Mouse (Mus musculus) B cell, adult 2 months (primary cell): ENCODE measurements around the gene Bmp3.
A peak's percentile ranks its signal among the peaks of the same experiment; 100 is the strongest.

ENCODE experiments used
- DNase-seq, 2 experiments: peaks; one replicate each; pipeline ENCODE4 v3.0.0; 2022

Bmp3 gene

DNA sequence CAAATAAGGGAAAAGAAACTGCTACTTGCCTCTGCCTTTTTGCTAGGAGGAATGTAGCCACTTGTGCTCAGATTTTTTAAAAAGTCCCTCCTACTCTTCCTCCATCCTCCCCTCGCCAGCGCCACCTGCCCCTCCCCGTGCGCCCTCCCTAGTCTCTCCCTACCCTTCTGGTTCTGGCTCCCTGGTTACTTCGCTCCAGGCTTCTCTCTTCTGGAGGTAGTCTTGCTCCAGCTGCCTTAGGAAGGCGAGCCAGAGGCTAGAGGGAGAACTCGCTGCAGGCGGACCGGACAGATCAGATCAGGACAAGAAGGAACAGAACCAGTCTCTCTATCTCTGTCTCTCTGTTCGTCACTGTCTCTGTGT is at the start of gene Bmp3:
Gene Bmp3 (plus strand): TSS at position 152 of the 363 bp plus-strand sequence.
- no peak for DNase-seq

DNA sequence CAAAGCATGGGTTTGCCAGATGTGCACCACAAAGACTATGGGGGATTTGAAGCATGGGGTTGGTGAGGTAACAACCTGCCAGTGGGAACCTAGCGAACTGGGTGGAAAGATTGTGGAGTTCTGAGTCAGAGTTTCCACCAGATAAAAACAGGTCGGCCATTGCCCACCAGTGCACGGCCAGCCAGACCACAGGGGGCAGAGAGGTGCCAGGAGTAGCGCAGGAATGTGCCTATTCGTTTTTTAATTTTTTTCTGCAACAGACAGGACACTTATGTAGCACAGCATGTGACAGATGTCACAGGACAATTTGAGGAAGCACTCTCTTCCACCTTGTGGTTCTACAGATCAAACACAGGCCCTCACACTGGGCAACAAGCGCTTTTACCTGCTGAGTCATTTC is 49.5 kb upstream of the Bmp3 start:
- DNase-seq = no peak

DNA sequence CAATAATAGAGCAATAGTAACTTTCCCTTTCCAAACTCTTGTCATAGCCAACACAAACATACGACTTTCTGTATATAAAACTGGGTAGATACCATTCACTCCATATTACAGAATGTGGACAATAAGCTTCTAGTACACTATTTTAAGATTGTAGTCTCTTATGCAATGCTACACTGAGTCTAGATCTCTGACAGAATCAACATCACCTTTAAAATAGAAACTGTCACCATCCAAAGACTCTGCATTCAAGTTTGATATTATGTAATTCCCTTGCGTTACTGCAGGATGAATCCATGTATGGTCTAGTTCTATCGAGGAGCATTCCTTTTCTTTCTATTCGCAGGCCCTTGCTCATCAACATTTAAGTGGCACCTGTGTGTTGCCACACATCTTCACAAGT is 47.7 kb upstream of the Bmp3 start:
- DNase-seq = no peak

DNA sequence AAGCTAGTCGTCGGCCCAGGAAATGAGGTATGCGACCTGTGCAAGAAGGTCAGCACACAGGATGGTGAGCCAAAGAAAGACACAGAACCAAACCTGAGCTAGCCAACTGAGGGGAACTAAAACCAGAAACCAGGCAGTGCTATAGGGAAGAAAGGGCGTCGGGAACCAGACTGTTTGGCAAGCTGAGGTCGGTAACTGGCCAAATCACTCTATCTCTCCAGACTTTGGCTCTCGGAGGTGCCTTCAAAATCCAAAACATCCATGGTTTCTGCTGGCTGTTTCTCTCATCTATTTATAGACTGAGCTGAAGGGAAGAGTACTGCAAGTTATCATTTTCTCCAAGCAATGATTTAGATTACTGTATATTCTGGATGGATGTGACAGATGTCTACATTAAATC is 47.2 kb upstream of the Bmp3 start:
- DNase-seq = no peak

DNA sequence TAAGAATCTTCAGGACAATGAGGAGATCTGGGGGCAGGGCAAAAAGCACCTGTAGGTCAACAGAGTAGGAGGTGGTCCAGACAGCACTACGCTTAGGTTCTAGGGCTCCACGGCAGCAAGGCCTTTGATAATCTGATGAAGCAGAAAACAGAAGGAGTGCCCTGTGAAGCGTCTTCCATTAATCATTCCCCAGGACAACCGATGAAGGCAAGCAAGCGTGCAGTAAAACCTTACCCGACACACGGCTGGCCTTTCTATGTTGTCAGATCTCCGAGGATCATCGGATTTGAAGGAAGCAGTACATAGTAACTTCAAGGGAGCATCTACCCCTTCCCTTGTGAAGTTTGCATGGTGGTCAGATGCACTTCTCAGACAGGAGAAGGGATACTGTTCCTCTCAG is 46.3 kb upstream of the Bmp3 start:
- DNase-seq = no peak

DNA sequence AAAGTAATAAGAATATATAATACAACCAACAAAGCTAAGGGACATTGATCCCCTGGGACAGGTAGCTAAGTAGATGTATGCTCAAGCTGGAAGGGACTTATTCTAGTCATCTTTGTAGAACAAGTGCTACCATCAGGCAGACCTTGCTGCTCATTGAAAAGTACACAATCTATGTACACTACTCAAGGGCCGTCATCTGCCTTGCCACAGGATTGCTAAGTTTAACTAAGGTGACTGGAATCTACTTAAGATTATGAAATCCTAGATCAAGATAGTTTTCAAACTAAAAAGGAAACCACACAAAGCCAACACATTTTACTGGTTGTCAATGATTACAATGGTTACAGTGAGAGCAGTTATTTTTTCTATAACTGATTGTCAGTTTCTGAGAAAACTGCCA is 41.8 kb upstream of the Bmp3 start:
- no peak for DNase-seq

DNA sequence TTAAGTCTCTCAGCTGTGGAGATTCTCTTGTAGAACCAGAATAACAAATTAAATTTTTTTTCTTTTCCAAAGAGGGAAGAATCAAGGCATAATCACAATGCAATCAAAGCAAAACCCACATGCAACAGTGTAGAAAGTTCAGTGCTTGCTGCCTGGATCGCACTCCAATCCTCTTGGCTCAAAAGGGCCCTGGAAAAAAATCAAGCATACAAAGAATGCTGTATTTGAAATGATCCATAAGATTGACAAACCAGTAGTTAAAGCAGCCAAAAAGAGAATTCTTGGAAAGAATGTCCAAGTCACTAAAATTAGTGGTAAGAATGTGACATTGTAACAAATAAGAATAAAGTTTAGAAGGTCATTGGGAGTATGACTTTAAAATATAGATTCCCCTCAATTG is 38.9 kb upstream of the Bmp3 start:
- no peak for DNase-seq

DNA sequence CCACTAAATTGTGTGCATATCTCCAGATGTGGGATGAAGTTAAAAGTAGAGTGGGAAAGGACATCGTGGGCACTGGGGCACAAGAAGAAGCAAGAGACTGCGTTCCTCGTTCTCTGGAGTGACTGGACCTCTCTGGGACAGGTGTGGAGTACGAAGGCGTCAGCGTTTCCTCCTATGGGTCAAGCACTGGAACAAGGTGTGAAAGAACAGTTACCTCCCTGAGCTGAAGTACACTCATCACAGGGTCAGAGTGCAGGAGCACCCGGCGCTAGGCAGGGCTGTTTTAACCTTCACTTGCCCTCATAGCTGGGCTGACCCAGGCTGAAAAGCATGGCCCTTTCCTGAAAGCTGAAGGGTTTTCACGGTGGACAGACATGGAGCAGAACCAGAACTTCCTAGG is 20.5 kb upstream of the Bmp3 start:
- no peak for DNase-seq

DNA sequence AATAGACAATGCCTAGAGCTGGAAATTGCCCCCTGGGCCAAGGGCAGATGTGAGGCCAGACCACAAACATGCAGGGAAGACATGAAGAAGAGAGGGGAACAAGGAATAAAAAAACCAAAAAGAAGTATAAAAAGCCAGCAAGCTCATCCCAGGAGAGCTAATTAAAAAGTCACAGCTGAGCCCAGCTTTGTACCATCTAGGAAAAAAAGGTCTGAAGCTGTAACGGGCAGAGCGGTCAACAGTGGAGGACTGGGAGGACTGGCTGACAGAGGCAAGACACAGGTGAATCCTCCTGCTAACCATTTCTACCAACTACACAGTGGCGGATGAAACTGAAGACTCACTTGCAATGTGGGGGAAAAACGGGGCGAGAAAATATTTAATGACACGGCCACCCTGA is 19.9 kb upstream of the Bmp3 start:
- no peak for DNase-seq

DNA sequence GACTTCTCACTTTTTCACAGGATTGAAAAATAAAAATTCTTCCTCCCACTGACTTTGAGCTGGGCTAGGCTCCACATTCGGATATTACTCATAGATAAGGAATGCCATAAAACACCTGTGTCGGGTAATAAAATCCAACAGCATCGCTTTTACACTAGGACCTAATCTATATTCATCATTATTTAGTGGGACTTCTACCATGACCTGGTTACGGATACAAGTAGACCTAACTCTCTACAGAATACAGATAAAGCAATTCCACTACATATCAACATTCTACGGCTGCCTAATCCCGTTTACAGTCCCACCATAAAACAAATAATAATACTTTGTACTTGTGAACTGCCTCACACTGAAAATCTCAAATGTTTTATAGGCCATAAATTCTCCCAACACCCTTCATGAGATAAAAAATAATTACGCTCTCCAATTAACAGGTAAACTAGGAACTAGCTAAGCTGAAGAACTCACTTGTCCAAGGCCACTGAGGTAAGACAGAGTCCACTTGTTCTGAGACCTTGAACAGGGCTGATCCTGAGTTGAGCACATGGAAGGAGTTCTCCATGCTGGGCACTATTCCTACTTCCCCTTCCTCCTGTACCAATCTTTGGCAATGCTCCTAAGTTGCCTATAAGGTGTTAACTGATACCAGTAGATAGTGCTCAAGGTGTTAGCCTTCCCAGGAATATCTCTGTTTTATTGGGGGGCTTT is 11.5 kb upstream of the Bmp3 start:
- no peak for DNase-seq

DNA sequence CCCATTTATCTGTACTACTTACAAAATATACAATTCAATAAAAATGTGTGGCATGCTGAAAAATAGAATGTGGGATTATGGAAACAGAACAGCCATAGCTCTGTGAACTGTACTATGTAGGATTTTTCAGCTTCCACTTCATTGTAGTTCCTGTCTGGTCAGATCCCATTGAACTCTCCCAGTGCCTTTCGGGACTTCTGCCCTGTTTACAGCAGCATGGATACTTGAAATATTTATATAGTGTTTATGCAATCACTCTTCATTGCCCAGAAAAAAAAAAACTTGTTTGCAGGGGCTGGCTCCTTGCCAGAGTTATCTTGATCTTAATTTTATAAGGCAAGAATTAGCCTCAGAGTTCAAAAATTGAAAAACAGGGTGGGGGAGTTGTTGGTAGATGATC is 9.6 kb upstream of the Bmp3 start:
- no peak for DNase-seq

DNA sequence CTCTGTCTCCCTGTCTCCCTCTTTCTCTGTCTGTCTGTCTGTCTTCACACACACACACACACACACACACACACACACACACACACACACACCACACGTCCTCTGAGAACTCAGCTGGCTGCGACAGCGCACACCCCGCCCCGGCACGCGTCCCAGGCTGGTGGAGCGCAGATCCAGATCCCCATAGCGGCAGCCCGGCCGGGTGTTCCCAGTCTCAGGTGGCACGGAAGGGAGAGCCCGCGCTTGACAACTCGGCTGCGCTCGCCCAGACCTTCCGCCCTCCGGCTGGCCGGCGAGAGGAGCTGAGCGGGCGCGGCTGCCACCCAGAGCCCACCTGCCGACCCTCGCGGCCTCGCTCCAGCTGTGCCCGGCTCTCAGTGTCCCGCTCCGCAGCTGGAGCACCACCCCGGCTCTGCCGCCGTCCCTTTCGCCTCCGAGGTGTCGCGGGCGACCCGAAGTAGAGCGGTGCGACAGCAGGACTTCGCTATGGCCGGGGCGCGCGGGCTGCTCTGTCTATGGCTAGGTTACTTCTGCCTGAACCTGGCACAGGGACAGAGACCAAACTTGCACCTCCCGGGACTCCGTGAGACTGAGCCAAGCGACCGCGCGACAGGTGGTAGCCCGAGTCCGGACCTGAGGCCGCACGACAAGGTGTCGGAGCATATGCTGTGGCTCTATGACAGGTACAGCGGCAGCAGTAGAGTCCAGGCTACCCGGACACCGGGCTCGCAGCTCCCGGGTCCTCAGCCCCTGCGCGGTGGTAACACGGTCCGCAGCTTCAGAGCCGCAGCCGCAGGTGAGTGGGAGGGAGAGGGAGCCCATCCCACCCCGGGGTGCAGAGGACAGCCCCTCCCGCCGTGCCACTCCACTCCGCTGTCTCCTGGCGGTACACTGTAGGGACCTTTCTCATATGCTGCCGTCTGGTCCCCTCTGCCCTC is 681 bp downstream of the Bmp3 start:
- no peak for DNase-seq

DNA sequence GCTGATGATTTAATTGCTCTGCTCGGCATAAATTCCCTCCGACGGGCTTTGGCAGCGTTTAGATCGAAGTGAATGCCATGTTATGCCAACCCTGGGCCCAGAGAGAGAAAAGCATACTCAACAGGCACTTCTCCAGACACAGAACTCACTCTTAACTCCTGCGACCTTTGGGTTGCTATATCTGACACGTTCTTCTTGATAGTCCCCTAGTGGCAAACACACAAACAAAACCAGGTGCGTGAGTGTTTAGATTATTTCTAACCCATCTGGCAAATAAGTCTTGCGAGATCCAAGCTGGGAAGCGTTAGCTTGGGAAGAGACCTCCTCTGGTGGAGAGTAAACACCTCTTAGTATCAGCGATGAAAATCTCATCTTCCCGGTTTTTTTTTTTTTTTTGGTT is 1.5 kb downstream of the Bmp3 start:
- no peak for DNase-seq

DNA sequence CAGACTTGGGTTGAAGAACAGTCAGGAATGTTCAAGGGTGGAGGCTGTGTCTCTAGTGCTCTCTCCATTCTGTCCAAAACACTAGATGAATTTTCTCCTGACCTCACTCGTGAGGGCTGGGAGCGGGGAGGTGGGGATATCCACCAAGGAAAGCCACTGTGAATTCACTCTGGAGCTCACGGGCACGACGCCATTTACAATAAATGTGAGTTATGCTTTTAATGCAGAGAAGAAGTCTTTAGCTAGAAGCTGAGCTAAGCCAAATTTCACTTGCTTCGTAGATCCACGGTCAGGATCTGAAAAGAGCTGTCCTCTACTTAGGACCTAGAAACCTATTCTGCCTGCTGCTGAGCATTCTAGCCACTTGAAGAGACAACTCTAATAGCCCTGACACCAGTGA is 2.1 kb downstream of the Bmp3 start:
- DNase-seq = no peak

DNA sequence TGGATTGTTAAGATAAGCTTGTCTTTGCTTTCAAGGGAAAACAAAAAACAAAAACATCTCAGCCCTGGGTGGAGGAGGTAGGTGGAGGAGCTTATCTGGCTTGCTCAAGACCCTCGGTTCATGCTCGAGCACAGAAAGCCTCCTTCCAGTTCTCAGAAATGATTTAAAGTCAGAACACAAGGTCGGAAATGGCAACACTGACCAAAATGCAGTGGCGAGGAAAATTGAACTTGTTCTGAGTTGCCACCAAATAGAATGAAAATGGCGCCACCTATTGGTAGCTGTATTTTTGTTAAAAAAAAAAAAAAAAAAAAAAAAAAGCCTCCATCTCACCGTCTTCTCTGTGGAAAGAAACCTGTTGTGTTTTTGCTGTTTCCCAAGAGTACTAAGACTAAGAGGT is 9.7 kb downstream of the Bmp3 start:
- no peak for DNase-seq

DNA sequence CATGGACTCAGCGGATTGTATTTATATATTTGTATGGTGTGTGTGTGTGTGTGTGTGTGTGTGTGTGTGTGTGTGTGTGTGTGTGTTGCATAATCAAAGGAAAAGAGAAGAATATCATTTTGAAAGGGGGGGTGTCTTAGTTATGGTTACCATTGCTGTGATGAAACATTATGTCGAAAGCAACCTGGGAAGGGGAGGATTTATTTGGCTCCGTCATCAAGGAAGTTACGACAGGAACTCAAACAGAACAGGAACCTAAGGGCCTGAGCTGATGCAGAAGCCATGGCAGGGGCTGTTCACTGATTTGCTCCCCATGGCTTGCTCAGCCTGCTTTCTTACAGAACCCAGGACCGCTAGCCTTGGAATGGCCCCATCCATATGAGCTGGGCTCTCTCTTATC is 10.9 kb downstream of the Bmp3 start:
- DNase-seq = no peak

DNA sequence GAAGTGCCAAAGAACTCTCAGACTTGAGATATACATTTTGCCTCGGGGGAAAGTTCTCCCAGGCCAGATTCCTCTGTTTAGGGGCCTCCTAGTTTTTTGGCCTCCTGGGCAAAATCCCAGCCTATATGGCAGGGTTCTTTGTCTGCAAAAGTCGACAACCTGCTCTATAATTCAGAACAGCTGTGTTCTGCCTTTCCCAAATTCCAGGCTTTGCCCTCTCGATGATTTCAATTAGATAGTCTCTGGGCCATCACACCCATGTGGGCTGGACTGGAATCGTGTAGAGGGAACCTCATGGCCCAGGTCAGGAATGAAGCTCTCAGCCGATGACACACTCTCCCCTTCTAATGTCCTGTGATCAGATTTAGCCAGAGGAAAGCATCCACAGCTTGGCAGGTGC is 21.8 kb downstream of the Bmp3 start:
- DNase-seq = no peak

DNA sequence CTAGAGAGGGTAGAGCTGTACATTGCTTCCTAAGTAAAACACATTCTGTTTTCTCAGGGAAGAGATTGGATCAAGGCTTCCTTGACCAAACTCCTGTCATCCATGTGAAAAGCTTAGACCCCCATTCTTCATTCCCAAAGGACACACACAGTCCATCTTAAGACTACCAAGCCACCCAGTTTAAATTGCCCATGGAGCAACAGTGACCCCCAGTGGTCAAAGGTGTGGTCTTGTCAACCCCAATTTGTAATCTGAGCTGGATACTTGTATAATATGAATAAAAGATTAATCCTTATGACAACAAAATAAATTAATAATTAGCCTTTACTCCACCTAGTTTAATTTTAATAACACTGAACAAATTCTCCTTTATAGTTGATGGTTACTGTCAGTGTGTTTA is 24.7 kb downstream of the Bmp3 start:
- peak; percentile 2 to 4 for DNase-seq

DNA sequence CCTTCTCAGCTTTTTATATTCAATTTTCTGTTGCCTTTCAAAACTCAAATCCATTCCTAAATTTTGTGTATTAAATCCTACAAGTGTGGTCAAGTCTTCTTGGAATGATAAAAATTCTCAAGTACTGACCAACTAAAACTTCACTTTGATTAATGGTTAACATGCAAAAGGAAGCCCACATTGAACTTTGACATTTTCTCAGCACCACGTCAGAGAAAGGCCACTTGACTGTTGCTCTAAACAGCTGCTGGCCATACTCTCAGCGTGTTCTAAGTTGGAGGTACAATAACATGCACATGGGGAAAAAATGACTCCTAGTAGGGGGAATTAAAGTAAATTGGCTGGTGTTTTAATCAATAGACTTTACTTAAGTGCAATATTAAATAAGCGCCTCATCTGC is 27.9 kb downstream of the Bmp3 start:
- no peak for DNase-seq

DNA sequence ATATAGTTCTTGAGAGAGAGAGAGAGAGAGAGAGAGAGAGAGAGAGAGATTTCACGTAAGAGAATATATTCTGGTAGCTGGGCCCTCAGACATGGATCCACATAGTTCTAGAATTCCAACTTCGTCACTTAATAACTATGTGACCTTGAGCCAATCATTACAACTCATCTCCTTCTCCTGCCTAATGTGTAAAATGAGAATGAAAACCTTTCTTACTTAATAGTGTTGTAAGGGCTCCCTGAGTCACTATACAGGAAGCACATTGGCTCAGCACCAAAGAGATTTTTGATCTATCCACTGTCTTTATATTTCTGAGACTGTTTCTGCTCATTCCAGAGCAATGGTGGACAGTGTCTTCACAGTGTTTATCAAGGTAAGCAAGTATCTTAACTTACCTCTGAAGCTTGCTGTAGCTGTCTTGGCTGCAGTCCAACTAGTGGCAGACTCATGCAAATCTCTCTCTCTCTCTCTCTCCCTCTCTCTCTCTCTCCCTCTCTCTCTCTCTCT is 36.4 kb downstream of the Bmp3 start:
- no peak for DNase-seq

DNA sequence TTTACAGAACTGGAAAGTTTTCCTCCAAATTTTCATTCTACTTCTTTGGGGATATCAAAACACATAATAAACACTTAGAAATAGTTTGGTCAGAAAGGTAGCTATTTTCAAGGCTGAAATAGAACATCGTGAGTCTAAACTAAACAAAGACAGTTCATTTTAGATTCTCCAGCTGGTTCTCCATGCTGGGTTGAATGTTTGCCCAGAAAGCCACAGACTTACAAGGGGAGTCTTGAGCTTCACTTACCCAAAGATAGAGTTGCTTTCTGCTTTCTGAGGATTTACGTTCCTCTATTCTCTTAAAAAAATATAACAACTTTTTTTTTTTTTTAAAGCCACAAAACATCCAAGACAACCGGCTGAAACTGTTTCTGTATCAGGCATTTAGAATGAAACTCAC is 40.1 kb downstream of the Bmp3 start:
- DNase-seq = no peak

DNA sequence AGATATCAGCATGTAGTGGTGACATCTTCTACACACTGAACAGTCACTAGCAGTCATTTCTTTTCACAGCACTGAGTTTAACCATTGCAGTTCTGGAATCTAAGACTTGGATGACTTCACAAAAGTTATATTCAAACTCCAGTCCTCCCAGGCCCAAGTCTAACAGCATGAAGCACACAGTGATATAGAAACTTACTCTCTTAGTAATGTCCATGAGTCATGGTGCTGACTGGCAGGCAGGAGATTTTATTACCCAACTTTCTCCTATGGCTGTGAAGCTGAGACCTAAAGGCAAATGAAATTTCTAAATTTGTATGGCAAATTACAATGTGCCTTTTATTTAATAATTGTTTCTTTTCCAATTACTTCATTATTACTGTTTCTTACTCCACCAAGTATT is 43.7 kb downstream of the Bmp3 start:
- no peak for DNase-seq

DNA sequence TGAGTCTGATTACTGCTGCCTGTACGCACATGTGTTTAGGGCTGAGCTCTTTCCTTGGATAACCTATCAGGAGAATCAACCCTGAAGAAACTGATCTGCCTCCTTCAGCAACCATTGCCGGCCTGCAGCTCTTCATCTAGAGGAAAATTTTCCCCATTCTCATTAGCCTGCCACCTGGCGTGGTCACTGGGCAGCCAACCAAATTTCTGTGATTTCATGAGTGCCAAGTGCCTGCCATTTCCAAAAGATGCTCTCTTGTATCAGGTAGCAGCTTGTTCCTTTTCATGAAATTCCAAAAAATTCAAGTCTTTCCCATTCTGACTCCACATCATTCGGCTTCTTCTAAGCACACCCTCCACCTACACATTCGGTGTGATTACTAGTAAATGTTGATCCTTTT is 46.7 kb downstream of the Bmp3 start:
- DNase-seq = no peak

DNA sequence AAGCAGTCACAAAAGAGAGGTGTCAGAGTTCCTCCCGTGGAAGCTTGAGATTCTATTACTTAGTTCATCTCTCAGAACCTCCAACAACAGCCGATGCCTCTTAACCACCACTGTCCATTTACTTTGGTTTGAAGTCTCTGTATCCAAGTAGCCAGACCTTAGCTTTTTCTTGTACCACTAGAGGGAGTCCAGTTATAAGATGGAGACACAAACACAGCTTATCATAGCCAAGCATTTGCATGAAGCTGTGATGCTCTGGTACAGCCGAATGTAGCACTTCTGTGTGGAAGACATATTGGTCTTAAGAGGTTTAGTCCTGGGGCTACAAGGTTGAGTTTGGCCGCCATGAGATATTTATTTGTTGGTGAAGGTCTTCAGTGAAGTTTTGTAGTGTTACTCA is 48.1 kb downstream of the Bmp3 start:
- no peak for DNase-seq
